Mouse (Mus musculus) embryonic fibroblast, embryonic 13.5 days (primary cell): Measurements from ENCODE around the gene Palmd.

ENCODE experiments used
- CTCF ChIP-seq: IDR thresholded peaks from 2 replicates; pipeline ENCODE4 v1.5.1; 2011; ENCODE audit warnings: mild to moderate bottlenecking, control low read depth, low read length, moderate library complexity, borderline replicate concordance; ENCODE audit not compliant: insufficient read depth
- POLR2A ChIP-seq: IDR thresholded peaks from 2 replicates; pipeline ENCODE4 v1.6.1; 2011; ENCODE audit warnings: low read depth, mild to moderate bottlenecking, control low read depth, low read length, moderate library complexity

GRCm38 (mm10) chr3:116891436-116892205 is 77.2 kb downstream of the Palmd start:
- TF ChIP-seq CTCF (no peak), POLR2A (no peak)
